Mouse (Mus musculus): Measurements from ENCODE around the gene Acp5. TPM values are rescaled to one million over a fixed set of nuclear protein-coding genes. Genes with fewer than 3 reads are reported as not detected.

Gene Acp5
- polyA plus RNA-seq (2014; fragmentation: Nextera tagmentation; extraction: Ambion mirVana), result 17.8 and 20.7 TPM in 2 replicates

DNA sequence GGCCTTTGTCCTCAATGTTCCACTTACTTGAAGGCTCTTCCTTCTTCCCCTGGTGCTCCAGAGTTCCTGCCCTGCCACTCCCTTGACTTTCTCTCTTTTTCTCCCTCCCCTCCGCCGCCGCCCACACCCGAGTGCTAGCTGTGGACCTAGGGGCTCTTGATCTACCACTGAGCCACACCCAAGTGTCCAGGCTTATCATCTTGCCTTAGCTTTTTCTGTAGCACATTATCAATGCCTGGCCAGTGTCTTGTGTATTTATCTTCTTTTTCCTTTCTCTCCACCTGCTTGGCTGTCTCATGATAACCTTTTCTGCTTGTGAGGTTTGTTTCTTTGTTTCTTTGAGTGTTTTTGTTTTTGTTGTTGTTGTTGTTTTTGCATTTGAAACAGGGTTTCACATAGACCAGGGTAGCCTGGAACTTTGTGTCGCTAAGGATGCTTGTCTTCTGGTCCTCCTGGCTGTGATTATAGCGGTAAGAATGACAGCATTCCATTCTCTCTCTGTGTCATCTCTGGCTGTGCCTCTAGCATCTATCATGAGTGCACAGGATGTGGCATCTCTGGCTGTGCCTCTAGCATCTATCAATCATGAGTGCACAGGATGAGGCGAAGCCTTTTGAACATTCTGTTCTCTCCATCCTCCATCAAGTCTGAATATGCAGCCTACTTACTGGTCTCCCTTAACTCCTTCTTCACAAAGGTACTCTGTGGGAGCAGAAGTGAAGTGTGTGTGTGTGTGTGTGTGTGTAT, at the start of gene Acp5:
Gene Acp5, minus strand, starts transcription at position 68 of the 747 bp plus-strand sequence.
- Histone ChIP-seq H3K4me1 (replicated peaks; ENCODE audit: control insufficient read depth, insufficient read depth, low read length) (peaks cover 6% of the 10 kb centered on the region; the same call in 1 of the 2 replicates), H3K27ac (ENCODE audit: low read depth, low read length) (peak within 1 kb of the TSS; percentile 31), H3K9ac (ENCODE audit: low read length) (no peak within 1 kb of the TSS; the same call in 1 of the 2 replicates), H3K4me2 (ENCODE audit: low read depth, low read length, severe bottlenecking) (no peak within 1 kb of the TSS), H3K9me3 (ENCODE audit: control insufficient read depth, low read length) (no peaks in the 10 kb centered on the region), H3K27me3 (ENCODE audit: control insufficient read depth, insufficient read depth, low read length) (peaks cover 14% of the 10 kb centered on the region), H3K36me3 (ENCODE audit: control insufficient read depth, insufficient read depth, low read length) (no peaks in the 10 kb centered on the region), H3K4me3 (ENCODE audit: low read depth, low read length) (peak within 1 kb of the TSS; percentile 10; the same call in 1 of the 2 replicates)
- ATAC-seq (replicated peaks; ENCODE audit: low FRiP score) (no peak), DNase-seq (ENCODE audit: low spot score) (no peak)
- WGBS, result 81% methylated on average over 7 of the region's 7 CpGs

- no peak for ATAC-seq (replicated peaks; ENCODE audit: low FRiP score)
Measured at GRCm38 (mm10) chr9:22172318-22172717, 36.8 kb upstream of the Acp5 start.

GRCm38 (mm10) chr9:22169327-22169726, 33.8 kb upstream of the Acp5 start:
- H3K9me3 ChIP-seq (ENCODE audit: control insufficient read depth, low read length), result no peaks in the 10 kb centered on the region; the same call in none of the 2 replicates
- ATAC-seq (replicated peaks; ENCODE audit: low FRiP score), result no peak
- 94% methylated on average over 11 of the region's 11 CpGs for WGBS

More at GRCm38 (mm10) chr9:22172318-22172717, 36.8 kb upstream of the Acp5 start:
- H3K36me3 ChIP-seq (ENCODE audit: control insufficient read depth, insufficient read depth, low read length), result no peaks in the 10 kb centered on the region
- no peaks in the 10 kb centered on the region for H3K27me3 ChIP-seq (ENCODE audit: control insufficient read depth, insufficient read depth, low read length)
- H3K27ac ChIP-seq (ENCODE audit: low read depth, low read length), result no peak overlapping the region
- no peaks in the 10 kb centered on the region for H3K4me1 ChIP-seq (replicated peaks; ENCODE audit: control insufficient read depth, insufficient read depth, low read length)
- H3K9me3 ChIP-seq (ENCODE audit: control insufficient read depth, low read length), result no peaks in the 10 kb centered on the region
- no peak for DNase-seq (ENCODE audit: low spot score)
- H3K4me3 ChIP-seq (ENCODE audit: low read depth, low read length), result no peak overlapping the region
- no peak overlapping the region for H3K9ac ChIP-seq (ENCODE audit: low read length)
- H3K4me2 ChIP-seq (ENCODE audit: low read depth, low read length, severe bottlenecking), result no peak overlapping the region
- WGBS, result 86% methylated on average over 4 of the region's 4 CpGs

GRCm38 (mm10) chr9:22167751-22168150, 32.2 kb upstream of the Acp5 start:
- Histone ChIP-seq H3K9ac (ENCODE audit: low read length) (no peak overlapping the region), H3K9me3 (ENCODE audit: control insufficient read depth, low read length) (no peaks in the 10 kb centered on the region; the same call in none of the 2 replicates), H3K4me2 (ENCODE audit: low read depth, low read length, severe bottlenecking) (no peak overlapping the region), H3K4me1 (replicated peaks; ENCODE audit: control insufficient read depth, insufficient read depth, low read length) (no peaks in the 10 kb centered on the region), H3K36me3 (ENCODE audit: control insufficient read depth, insufficient read depth, low read length) (no peaks in the 10 kb centered on the region), H3K27ac (ENCODE audit: low read depth, low read length) (no peak overlapping the region), H3K27me3 (ENCODE audit: control insufficient read depth, insufficient read depth, low read length) (no peaks in the 10 kb centered on the region), H3K4me3 (ENCODE audit: low read depth, low read length) (no peak overlapping the region)
- DNase-seq (ENCODE audit: low spot score) (no peak), ATAC-seq (replicated peaks; ENCODE audit: low FRiP score) (no peak)
- 98% methylated on average over 4 of the region's 4 CpGs for WGBS

More at GRCm38 (mm10) chr9:22169327-22169726, 33.8 kb upstream of the Acp5 start:
- Histone ChIP-seq H3K36me3 (ENCODE audit: control insufficient read depth, insufficient read depth, low read length) (no peaks in the 10 kb centered on the region), H3K9ac (ENCODE audit: low read length) (no peak overlapping the region), H3K4me3 (ENCODE audit: low read depth, low read length) (no peak overlapping the region), H3K27ac (ENCODE audit: low read depth, low read length) (no peak overlapping the region), H3K4me2 (ENCODE audit: low read depth, low read length, severe bottlenecking) (no peak overlapping the region), H3K27me3 (ENCODE audit: control insufficient read depth, insufficient read depth, low read length) (no peaks in the 10 kb centered on the region), H3K4me1 (replicated peaks; ENCODE audit: control insufficient read depth, insufficient read depth, low read length) (no peaks in the 10 kb centered on the region)
- DNase-seq (ENCODE audit: low spot score), result no peak

GRCm38 (mm10) chr9:22166686-22167085, 31.2 kb upstream of the Acp5 start:
- Histone ChIP-seq H3K4me3 (ENCODE audit: low read depth, low read length) (no peak overlapping the region), H3K4me2 (ENCODE audit: low read depth, low read length, severe bottlenecking) (no peak overlapping the region), H3K36me3 (ENCODE audit: control insufficient read depth, insufficient read depth, low read length) (no peaks in the 10 kb centered on the region), H3K27ac (ENCODE audit: low read depth, low read length) (no peak overlapping the region), H3K9me3 (ENCODE audit: control insufficient read depth, low read length) (no peaks in the 10 kb centered on the region; the same call in none of the 2 replicates), H3K27me3 (ENCODE audit: control insufficient read depth, insufficient read depth, low read length) (no peaks in the 10 kb centered on the region), H3K4me1 (replicated peaks; ENCODE audit: control insufficient read depth, insufficient read depth, low read length) (no peaks in the 10 kb centered on the region), H3K9ac (ENCODE audit: low read length) (no peak overlapping the region)
- no peak for ATAC-seq (replicated peaks; ENCODE audit: low FRiP score)
- 91% methylated on average over 10 of the region's 10 CpGs for WGBS
- no peak for DNase-seq (ENCODE audit: low spot score)

DNA sequence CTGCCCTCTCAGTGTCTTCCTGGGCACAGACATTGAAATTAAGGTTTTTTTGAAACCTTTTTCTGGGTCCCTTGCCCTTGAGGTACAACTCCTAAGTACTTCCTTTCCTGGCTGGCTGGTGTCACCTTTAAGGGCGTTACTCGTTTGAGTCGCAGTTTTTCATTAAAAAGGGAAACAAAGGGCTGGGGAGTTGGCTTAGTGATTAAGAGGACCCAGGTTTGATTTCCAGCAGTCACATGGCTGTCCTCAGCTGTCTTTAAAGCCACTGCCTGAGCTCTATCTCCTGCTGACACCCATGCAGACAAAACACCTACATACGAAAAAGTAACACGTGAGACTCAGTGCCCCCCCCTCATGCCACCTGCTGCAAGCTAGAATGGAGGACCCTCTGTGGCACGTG, 30.5 kb upstream of the Acp5 start:
- ATAC-seq (replicated peaks; ENCODE audit: low FRiP score) (no peak), DNase-seq (ENCODE audit: low spot score) (no peak)
- 56% methylated on average over 6 of the region's 6 CpGs for WGBS
- no peak overlapping the region for H3K4me2 ChIP-seq (ENCODE audit: low read depth, low read length, severe bottlenecking)
- H3K9ac ChIP-seq (ENCODE audit: low read length), result no peak overlapping the region
- H3K27ac ChIP-seq (ENCODE audit: low read depth, low read length), result no peak overlapping the region
- no peaks in the 10 kb centered on the region; the same call in none of the 2 replicates for H3K9me3 ChIP-seq (ENCODE audit: control insufficient read depth, low read length)
- H3K27me3 ChIP-seq (ENCODE audit: control insufficient read depth, insufficient read depth, low read length), result no peaks in the 10 kb centered on the region
- no peak overlapping the region for H3K4me3 ChIP-seq (ENCODE audit: low read depth, low read length)
- H3K4me1 ChIP-seq (replicated peaks; ENCODE audit: control insufficient read depth, insufficient read depth, low read length), result no peaks in the 10 kb centered on the region
- H3K36me3 ChIP-seq (ENCODE audit: control insufficient read depth, insufficient read depth, low read length), result no peaks in the 10 kb centered on the region

- H3K4me1 ChIP-seq (replicated peaks; ENCODE audit: control insufficient read depth, insufficient read depth, low read length), result no peaks in the 10 kb centered on the region
- H3K4me2 ChIP-seq (ENCODE audit: low read depth, low read length, severe bottlenecking), result peak overlapping the region; percentile 97
- H3K9ac ChIP-seq (ENCODE audit: low read length), result peak overlapping the region; percentile 62
- H3K9me3 ChIP-seq (ENCODE audit: control insufficient read depth, low read length), result no peaks in the 10 kb centered on the region; the same call in none of the 2 replicates
- ATAC-seq (replicated peaks; ENCODE audit: low FRiP score), result peak; percentile 80
- H3K36me3 ChIP-seq (ENCODE audit: control insufficient read depth, insufficient read depth, low read length), result no peaks in the 10 kb centered on the region
- WGBS, result 2% methylated on average over 53 of the region's 54 CpGs
- DNase-seq (ENCODE audit: low spot score), result peak; percentile 82
- H3K27ac ChIP-seq (ENCODE audit: low read depth, low read length), result no peak overlapping the region
- peak overlapping the region; percentile 60 for H3K4me3 ChIP-seq (ENCODE audit: low read depth, low read length)
- H3K27me3 ChIP-seq (ENCODE audit: control insufficient read depth, insufficient read depth, low read length), result no peaks in the 10 kb centered on the region
Measured at GRCm38 (mm10) chr9:22164711-22165668, 29.5 kb upstream of the Acp5 start.

- Histone ChIP-seq H3K4me2 (ENCODE audit: low read depth, low read length, severe bottlenecking) (no peak overlapping the region), H3K9me3 (ENCODE audit: control insufficient read depth, low read length) (no peaks in the 10 kb centered on the region; the same call in none of the 2 replicates), H3K27ac (ENCODE audit: low read depth, low read length) (no peak overlapping the region), H3K4me3 (ENCODE audit: low read depth, low read length) (no peak overlapping the region), H3K27me3 (ENCODE audit: control insufficient read depth, insufficient read depth, low read length) (no peaks in the 10 kb centered on the region), H3K9ac (ENCODE audit: low read length) (no peak overlapping the region), H3K4me1 (replicated peaks; ENCODE audit: control insufficient read depth, insufficient read depth, low read length) (no peaks in the 10 kb centered on the region; the same call in 1 of the 2 replicates), H3K36me3 (ENCODE audit: control insufficient read depth, insufficient read depth, low read length) (no peaks in the 10 kb centered on the region)
- no peak for ATAC-seq (replicated peaks; ENCODE audit: low FRiP score)
- 86% methylated on average over 7 of the region's 7 CpGs for WGBS
- DNase-seq (ENCODE audit: low spot score), result no peak
Measured at GRCm38 (mm10) chr9:22162912-22163311, 27.4 kb upstream of the Acp5 start.
